Mouse (Mus musculus): ENCODE results near the gene Rxra.

Gene Rxra

GRCm38 (mm10) chr2:27676106-27676477, at the start of gene Rxra:
Rxra (plus strand) TSS chr2:27676440.
- no peak for DNase-seq (ENCODE audit: low spot score in 2 of 2)

DNA sequence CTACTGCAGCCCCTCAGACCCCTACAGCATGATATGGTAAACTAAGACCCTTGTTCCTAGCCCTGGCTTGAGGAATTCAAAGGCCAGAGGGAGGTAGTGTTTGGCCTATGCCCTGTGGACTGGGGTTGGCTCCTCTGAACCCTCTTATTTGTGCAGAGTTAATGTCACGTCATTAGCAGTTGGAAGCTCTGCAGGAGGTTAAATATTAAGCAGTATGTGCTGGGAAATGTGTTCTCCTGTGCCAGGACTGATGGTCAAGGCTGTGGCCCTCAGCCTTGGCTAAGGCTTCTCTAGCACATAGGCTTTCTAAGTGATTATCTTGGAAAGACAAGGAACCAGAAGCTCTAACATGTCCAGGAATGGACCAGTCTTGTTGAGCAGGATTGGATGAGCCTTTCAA, 49.6 kb upstream of the Rxra start:
- no peak for DNase-seq (ENCODE audit: low spot score in 2 of 2)

- no peak for DNase-seq (ENCODE audit: low spot score in 2 of 2)
These were observed 45.5 kb upstream of the Rxra start for GRCm38 (mm10) chr2:27630601-27631285.

DNA sequence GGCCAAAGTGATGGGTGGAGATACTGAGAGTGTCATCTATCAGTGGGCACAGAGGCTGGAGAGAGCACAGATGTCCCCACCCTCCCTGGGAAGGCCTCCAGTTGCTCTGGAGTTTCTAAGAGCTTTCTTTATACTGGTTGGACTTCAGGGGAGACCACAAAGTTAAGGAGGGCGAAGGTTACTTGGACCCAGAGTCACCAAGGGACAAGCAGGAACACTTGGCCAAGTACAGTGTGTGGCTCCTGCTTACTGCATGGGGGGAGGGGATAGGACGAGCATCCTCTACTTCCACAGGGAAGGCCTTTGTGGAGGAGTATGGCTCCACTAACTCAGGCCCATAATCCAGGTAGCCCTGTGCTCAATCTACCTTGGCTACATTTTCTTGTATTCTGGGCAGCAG, 42.8 kb upstream of the Rxra start:
- DNase-seq (ENCODE audit: low spot score in 2 of 2): no peak

GRCm38 (mm10) chr2:27634018-27634417, 42.2 kb upstream of the Rxra start:
- DNase-seq (ENCODE audit: low spot score in 2 of 2): no peak

DNA sequence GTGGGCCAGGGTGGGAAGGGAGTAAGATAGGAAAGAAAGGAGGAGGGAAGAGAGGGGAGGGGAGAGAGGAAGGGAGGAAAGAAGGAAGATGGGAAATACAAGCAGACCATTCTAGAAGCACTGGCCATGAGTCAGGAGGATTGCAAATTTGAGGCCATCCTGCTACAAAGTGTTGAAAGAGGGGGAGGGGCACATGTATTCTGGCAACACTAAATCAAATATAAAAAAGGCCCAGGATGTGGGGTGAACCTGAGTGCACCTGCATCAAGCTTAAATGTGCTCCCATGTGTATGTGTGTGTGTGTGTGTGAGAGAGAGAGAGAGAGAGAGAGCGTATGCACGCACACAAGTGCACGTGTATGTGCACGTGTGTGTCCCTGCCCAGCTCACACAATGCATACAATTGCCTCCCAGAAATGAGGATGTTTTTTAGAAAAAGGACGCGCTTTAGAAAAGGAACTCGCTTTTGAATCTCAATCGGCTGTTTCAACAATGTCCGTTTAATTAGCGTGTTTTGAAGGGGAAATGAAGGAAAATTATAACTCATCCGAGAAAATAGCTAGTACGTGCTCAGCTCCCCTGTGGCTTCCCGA, 41.0 kb upstream of the Rxra start:
- DNase-seq (ENCODE audit: low spot score in 2 of 2): no peak

DNA sequence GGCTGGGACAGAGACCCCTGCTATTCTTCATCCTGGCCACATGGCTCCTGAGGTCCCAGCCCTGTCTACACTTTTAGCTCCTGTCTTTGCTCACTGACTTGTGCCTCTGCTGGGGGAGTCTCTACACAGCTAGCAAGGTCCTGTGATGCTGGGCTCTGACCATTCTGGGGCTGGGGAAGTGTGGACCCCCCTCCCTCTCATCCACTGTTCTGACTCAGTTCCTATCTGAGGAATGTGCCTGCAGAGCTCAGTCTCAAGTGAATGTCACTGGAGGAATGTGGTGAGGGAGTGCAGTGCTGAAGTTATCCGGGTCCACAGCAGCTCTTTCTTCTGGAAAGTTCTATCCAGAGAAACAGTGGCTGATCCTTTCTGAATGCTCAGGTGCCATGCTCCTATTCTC, 39.4 kb upstream of the Rxra start:
- DNase-seq (ENCODE audit: low spot score in 2 of 2): no peak

DNA sequence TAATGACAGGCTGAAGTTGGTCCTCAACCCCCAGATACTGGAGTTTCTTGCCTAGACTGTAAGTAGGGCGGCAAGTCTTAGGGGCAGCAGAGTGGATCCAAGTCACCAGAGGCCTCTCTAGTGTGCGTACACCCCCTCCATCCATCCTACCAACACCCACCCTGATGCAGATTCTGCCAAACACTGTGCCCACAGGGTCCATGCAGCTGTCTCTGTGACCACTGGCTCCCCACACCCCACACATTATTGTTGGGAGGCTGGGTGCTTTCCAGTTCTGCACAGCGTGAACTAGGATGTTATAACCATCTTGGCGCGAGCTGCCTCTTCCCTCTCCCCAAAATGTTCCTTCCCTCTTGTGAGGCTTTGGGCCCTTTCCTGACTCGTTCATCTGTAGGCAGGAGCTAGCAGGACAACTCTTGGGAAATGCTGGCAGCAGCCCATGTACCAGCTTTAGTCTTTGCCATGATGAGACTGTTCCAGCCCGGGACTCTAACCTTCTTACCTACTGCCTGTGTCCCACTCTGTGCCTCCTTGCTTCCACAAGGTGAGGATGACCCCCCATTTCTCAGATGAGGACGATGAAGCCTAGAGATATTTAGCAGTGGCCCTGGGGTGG, 38.9 kb upstream of the Rxra start:
- no peak for DNase-seq (ENCODE audit: low spot score in 2 of 2)

GRCm38 (mm10) chr2:27639631-27640334, 36.5 kb upstream of the Rxra start:
- no peak for DNase-seq (ENCODE audit: low spot score in 2 of 2)

DNA sequence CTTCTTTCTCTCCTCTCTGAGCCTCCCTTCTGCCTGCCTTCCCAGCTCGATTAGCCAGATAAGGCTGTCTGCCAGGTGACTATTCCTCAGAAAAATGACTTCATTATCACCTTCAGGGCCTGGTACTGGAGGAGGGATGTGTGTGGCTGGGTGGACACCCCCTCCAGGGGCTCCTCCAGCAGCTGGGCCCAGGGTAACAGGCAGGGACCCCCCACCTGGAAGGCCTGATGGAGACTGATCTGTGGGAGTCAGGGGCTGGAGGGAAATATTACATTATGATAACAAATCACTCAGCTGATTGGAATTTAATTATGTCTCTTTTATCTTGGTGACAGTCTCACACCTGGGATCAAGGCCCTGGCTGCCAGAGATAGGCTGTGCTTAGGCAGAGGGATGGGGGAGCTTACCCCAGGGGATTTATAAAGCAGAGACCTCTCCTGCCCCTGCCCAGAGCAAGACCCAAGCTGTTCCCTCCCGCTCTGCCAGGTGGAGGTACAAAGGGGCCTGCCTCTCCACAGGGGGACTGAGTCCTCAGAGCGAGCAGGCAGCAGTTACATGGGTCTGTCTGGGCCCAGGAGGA, 35.2 kb upstream of the Rxra start:
- DNase-seq (ENCODE audit: low spot score in 2 of 2): no peak

DNA sequence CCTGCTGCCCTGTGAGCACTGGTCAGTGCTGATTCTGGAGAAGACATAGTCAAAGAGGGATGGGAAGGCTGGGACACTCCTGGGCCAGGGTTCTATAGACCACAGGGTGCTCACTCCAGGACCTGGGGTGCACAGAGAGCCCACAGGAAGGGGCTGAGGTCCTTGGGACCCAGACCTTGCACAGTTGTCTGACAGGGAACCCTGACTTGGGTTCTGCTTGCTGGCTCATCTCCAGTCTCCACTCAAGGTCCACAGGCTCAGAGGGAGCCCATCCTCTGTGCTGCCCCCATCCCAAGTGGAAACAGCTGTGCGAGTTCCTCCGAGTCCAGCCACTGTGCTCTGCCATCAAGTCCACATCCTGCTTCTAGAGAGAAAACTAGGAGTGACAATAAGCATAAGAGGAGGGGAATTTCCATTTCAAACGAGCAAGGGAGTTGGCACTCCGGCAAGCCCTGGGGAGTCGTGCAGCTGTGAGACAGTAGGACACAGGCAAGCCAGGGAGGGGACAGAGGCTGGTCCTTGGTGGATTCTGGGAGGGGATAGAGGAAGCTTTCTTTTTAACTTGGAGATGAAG, 31.6 kb upstream of the Rxra start:
- no peak for DNase-seq (ENCODE audit: low spot score in 2 of 2)

- no peak for DNase-seq (ENCODE audit: low spot score in 2 of 2)
These were observed 30.8 kb upstream of the Rxra start for GRCm38 (mm10) chr2:27645471-27645870.

DNA sequence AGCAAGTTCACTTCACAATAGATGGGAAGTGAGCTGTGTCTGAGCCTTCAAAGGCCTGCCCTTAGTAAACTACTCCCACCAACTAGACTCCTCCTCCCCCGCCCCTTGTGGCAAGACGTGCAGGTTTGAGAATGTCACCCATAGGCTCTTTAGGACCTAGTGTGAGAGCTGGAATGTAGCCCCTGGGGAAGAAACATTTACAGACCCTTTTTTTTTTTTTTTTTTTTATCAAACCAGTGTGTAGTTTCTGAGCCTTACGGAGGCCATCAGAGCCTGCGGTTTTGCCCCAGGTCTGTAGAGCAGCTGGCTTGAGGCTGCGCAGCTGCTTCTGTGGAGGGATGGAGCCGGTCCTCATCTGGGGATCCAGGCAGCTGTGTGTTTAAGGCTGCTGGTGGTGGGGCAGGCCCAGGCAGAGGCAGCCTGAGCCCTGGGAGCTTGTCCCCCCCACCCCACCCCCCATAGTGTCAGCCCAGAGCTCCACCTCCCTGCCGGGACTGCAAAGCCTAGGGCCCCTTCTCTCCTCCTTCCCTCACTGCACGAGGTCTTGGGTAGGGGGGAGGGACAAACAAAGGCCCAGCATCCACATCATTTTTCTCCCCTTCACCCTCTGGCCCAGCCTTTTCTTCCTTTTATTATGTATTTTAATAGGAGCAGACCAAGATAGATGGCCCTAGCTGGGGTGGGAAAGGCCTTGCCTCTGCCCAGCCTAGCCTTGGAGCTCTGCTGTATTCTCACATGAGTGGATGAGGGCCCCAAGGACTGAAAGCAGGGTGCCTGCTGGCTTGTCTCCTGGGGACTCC, 26.2 kb upstream of the Rxra start:
- no peak for DNase-seq (ENCODE audit: low spot score in 2 of 2)

DNA sequence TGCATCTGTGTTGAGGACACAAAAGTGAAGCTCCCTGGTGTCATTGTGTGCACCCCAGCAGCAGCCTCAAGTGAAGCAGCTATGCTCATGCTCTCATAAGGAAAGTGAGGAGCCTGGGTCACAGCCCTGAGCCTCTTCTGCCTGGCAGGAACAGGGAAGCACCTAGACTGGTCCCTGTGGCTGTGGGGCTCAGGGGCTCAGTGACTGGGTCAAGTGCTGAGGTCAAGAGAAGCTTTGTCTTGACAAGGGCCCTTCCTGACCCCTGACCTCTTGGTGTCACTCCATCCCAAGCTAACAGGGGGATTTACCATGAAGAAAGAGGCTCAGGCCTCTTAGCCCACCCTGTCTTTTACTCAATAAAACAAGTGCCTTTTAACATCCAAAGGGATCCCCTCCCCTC, 25.2 kb upstream of the Rxra start:
- DNase-seq (ENCODE audit: low spot score in 2 of 2): no peak

DNA sequence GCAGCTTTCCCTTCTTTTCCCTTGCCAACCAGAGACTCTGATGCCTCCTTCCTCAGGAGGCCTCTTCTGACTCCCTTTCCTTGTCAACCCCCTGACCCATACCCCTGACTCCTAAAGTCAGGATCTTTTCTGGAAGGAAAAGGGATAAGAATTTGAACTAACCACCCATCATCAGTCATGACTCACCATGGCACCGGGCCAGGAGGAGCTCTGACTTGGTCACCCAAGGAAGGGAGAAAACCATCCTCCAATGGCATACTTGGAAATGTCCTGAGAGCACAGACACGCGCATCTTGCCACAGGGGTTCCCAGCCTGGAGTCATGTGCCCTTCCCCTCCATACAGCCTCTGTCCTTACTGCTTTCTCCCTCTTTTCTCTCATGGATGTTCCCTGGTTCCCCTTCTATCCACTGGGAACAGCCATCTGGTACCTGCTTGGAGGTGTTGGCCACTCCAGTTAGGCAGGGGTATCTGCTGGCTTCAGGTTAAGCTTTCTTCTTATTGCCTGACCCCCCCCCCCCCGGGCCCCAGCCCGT, 22.7 kb upstream of the Rxra start:
- no peak for DNase-seq (ENCODE audit: low spot score in 2 of 2)

- no peak for DNase-seq (ENCODE audit: low spot score in 2 of 2)
These were observed 21.7 kb upstream of the Rxra start for GRCm38 (mm10) chr2:27654321-27655232.

DNA sequence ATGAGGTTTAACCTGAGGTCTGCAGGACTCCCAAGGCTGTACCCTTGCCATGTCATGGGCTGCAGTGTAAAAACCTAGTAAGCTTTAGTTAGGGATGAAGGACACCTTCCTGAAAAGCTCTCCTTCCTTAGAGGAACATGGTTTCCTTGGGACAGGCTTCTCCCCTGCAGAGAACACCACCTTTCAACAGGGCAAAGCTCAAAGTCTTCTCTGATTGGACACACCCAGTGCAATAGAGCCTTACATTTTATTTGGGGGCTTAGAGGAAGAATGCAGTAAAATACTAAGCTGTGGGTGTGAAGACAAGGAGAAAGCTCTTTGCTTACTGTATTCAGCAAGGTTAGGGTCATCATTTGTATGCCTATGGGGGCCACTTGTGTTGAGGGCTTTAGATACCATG, 19.7 kb upstream of the Rxra start:
- DNase-seq (ENCODE audit: low spot score in 2 of 2): no peak

DNA sequence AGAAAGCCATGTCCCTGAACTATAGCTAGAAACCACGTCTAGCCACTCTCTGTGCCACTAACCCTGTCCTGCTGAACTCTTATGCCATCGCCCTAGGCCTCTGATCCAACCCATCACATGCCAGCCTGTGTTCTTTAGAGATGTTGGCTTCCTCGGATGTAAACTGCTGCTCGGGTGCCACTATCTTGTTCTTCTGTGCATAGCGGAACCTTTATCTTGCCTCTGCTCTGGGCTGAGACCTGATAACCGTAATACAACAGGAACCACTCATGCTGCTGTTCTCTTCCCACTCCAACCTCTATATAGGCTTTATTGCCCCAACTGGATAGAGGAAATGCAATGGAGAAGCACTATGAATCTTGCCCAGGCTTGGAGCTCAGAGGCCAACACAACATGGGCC, 11.0 kb upstream of the Rxra start:
- DNase-seq (ENCODE audit: low spot score in 2 of 2): no peak

- DNase-seq (ENCODE audit: low spot score in 2 of 2): no peak
These were observed 9.5 kb upstream of the Rxra start for GRCm38 (mm10) chr2:27666719-27667118.

GRCm38 (mm10) chr2:27667677-27668076, 8.6 kb upstream of the Rxra start:
- DNase-seq (ENCODE audit: low spot score in 2 of 2): no peak

Data from cerebellum, postnatal 4 days (tissue).